Mouse (Mus musculus): ENCODE data around the gene Crtc2. TPM values are rescaled to one million over a fixed set of nuclear protein-coding genes. Genes with fewer than 3 reads are reported as not detected.
A peak's percentile ranks its signal among the peaks of the same experiment; 100 is the strongest.

Crtc2 gene
- polyA plus RNA-seq, 1 experiment from 2014 or later = 23.6 TPM

GRCm38 (mm10) chr3:90220531-90220951 is 33.4 kb upstream of the Crtc2 start:
- Histone ChIP-seq H3K9me3 (no peaks in the 10 kb centered on the region), H3K36me3 (peaks cover 27% of the 10 kb centered on the region), H3K27ac (peak overlapping the region; percentile 88), H3K4me1 (peaks cover 17% of the 10 kb centered on the region), H3K4me3 (peak overlapping the region; percentile 57), H3K9ac (peak overlapping the region; percentile 72), H3K27me3 (no peaks in the 10 kb centered on the region), H3K4me2 (replicated peaks) (peak overlapping the region; percentile 77)
- WGBS = 1% methylated on average over 20 of the region's 20 CpGs
- ATAC-seq (ENCODE audit: low FRiP score, low read depth) = peak; percentile 85

DNA sequence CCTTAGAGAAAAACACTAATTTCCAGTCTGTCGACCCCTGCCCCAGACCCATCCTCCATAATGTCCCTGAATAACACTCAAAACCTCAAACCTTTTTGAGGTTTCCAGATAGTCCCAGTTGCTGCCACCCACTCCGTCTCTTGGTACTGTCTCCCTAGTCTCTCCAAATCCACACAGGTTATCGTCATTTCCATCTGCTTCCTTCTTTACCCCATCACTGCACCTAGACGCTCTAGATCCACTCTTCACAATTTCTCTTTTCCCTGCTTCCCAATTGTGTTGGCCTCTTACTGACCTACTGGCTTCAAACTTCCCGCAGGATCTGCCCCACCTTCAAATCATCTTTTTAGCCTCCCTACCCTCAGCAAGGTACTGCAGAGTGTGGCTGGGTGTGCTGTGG is 32.8 kb upstream of the Crtc2 start:
- Histone ChIP-seq H3K9ac (peak overlapping the region; percentile 72), H3K4me3 (peak overlapping the region; percentile 57), H3K4me2 (replicated peaks) (peak overlapping the region; percentile 77), H3K9me3 (no peaks in the 10 kb centered on the region), H3K36me3 (peaks cover 33% of the 10 kb centered on the region), H3K27ac (peak overlapping the region; percentile 88; the same call in 1 of the 2 replicates), H3K4me1 (peaks cover 17% of the 10 kb centered on the region), H3K27me3 (no peaks in the 10 kb centered on the region)
- 22% methylated on average over 5 of the region's 5 CpGs for WGBS
- ATAC-seq (ENCODE audit: low FRiP score, low read depth) = no peak

DNA sequence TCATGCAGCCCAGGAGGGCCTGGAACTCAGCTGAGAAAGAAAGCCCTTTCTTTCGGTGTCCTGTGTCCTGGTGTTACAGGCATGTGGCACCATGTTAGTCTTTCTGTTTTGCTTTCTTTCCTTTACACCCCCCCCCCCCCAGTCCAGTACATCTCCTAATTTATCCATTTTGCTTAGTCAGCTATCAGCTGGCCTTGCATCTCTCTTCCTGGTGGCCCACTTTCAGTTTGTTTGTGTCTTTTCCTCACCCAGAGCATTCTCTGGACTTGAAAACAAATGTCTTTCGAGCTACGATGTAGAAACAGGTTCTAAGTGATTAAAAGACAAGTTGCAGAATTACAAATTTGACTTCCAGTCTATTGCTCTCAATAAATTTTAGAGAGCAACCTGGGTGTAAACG is 31.5 kb upstream of the Crtc2 start:
- ATAC-seq (ENCODE audit: low FRiP score, low read depth) = no peak
- Histone ChIP-seq H3K9ac (no peak overlapping the region), H3K36me3 (peaks cover 36% of the 10 kb centered on the region), H3K9me3 (no peaks in the 10 kb centered on the region), H3K27me3 (no peaks in the 10 kb centered on the region), H3K4me3 (no peak overlapping the region), H3K4me1 (peaks cover 14% of the 10 kb centered on the region), H3K27ac (no peak overlapping the region), H3K4me2 (replicated peaks) (0 out of 2 replicates have a peak overlapping the region, but pooled peaks have one; percentile 77)
- 92% methylated on average over 4 of the region's 4 CpGs for WGBS

- no peak for ATAC-seq (ENCODE audit: low FRiP score, low read depth)
- no peak overlapping the region for H3K9ac ChIP-seq
These were observed 31.0 kb upstream of the Crtc2 start for GRCm38 (mm10) chr3:90222941-90223340.

GRCm38 (mm10) chr3:90224331-90224730 is 29.6 kb upstream of the Crtc2 start:
- H3K4me2 ChIP-seq (replicated peaks) = no peak overlapping the region
- H3K27me3 ChIP-seq = no peaks in the 10 kb centered on the region
- no peak overlapping the region for H3K4me3 ChIP-seq
- peaks cover 14% of the 10 kb centered on the region for H3K4me1 ChIP-seq
- H3K9ac ChIP-seq = no peak overlapping the region
- 78% methylated on average over 10 of the region's 10 CpGs for WGBS
- peaks cover 36% of the 10 kb centered on the region for H3K36me3 ChIP-seq
- H3K9me3 ChIP-seq = no peaks in the 10 kb centered on the region
- H3K27ac ChIP-seq = no peak overlapping the region
- no peak for ATAC-seq (ENCODE audit: low FRiP score, low read depth)

More at GRCm38 (mm10) chr3:90222941-90223340, 31.0 kb upstream of the Crtc2 start:
- Histone ChIP-seq H3K4me3 (no peak overlapping the region), H3K9me3 (no peaks in the 10 kb centered on the region), H3K27me3 (no peaks in the 10 kb centered on the region), H3K27ac (no peak overlapping the region), H3K4me2 (replicated peaks) (no peak overlapping the region), H3K4me1 (peaks cover 14% of the 10 kb centered on the region), H3K36me3 (peaks cover 36% of the 10 kb centered on the region)
- 87% methylated on average over 3 of the region's 3 CpGs for WGBS

DNA sequence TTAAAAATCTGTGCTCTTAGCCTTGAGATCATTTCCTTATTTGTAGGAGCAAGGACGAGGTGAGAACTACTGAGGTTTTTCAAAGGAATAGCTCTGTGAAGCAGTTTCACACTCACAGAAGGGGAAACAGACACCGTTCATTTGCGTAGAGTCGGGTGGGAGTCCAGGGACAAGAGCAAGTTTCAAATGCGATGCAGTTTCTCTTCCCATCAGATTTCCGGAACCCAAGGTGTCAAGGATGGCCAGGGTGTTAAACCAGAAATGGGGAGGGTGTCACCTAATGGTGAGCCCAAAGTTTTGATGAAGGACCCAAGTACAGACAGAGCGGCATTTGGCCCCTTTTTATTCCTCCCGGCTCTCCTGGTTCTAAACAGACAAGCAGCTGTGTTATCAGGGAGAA is 22.9 kb upstream of the Crtc2 start:
- peak overlapping the region; percentile 86 for H3K9ac ChIP-seq
- peak overlapping the region; percentile 82 for H3K4me3 ChIP-seq
- WGBS = 12% methylated on average over 8 of the region's 8 CpGs
- peak overlapping the region; percentile 84 for H3K4me2 ChIP-seq (replicated peaks)
- no peaks in the 10 kb centered on the region for H3K9me3 ChIP-seq
- H3K36me3 ChIP-seq = peaks cover 35% of the 10 kb centered on the region
- H3K27ac ChIP-seq = no peak overlapping the region; the same call in 1 of the 2 replicates
- peaks cover 10% of the 10 kb centered on the region for H3K4me1 ChIP-seq
- no peak for ATAC-seq (ENCODE audit: low FRiP score, low read depth)
- no peaks in the 10 kb centered on the region for H3K27me3 ChIP-seq

- peaks cover 36% of the 10 kb centered on the region for H3K36me3 ChIP-seq
- no peaks in the 10 kb centered on the region for H3K27me3 ChIP-seq
- peak within 1 kb of the TSS; percentile 87 for H3K27ac ChIP-seq
- H3K9ac ChIP-seq = peak within 1 kb of the TSS; percentile 86
- under 1% methylated on average over 61 of the region's 61 CpGs for WGBS
- peak within 1 kb of the TSS; percentile 82 for H3K4me3 ChIP-seq
- H3K9me3 ChIP-seq = no peaks in the 10 kb centered on the region
- peak; percentile 97 for ATAC-seq (ENCODE audit: low FRiP score, low read depth)
- H3K4me1 ChIP-seq = peaks cover 10% of the 10 kb centered on the region
- peak within 1 kb of the TSS; percentile 84 for H3K4me2 ChIP-seq (replicated peaks)
These were observed 22.2 kb upstream of the Crtc2 start, which contains the start of gene Jtb for GRCm38 (mm10) chr3:90231507-90232333. TSS of gene Jtb (plus strand) at chr3:90231597.

DNA sequence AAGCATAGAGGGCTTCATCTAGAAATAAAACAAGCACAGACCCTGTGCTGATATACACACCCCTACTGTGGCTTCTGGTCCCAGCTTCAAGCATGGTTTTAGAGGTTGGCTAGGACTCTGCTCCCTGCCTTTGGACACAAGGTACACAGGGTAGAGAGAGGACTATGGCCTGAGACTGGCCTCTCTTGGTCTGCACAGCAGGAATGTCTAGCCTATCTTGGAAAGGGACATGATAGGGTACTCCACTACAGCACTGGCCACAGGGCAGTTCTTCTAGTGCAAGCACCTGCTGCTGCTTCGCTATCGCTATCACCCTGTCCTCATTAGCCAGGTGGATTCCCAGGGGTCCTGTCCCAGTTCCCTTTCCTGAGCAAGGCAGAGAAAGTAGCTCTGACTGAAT is 12.7 kb upstream of the Crtc2 start:
- H3K27me3 ChIP-seq = no peaks in the 10 kb centered on the region
- no peak overlapping the region for H3K4me3 ChIP-seq
- H3K27ac ChIP-seq = no peak overlapping the region
- H3K9me3 ChIP-seq = no peaks in the 10 kb centered on the region
- WGBS = 83% methylated on average over 2 of the region's 2 CpGs
- H3K4me1 ChIP-seq = peaks cover 22% of the 10 kb centered on the region
- peaks cover 7% of the 10 kb centered on the region for H3K36me3 ChIP-seq
- no peak overlapping the region; the same call in 1 of the 2 replicates for H3K9ac ChIP-seq
- no peak overlapping the region for H3K4me2 ChIP-seq (replicated peaks)
- ATAC-seq (ENCODE audit: low FRiP score, low read depth) = no peak

DNA sequence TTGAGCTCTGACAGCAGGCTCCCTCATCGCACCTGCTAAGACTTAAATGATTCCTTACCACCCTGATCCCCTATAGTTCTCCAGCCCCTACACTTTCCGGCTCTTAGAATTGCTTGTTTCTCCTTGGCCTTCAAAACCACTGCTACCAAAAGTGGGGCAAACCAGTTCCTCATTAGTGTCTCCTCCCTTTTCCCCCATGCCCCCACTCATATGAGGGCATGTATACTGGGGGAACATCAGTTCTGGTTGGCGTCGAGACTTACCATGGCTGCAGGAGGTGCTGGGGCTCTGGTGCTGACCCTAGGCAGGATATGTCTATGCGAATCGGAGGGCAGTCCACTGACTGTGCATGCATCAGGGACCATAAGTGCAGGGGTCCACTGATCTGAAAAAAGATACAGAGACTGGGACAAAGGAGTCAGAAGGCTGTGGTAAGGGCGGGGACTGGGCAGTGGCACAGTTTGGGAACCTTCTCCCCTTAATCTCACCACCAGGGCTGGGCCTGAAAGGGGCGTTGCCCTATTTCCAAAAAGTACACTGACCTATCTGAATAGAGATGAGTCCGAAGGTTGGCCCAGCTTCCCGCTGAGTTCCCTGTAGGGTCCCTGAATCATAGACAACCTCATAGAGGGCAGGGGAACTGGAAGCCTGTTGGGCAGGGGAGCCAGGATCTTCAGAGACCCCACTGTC is 12.1 kb upstream of the Crtc2 start:
- no peak for ATAC-seq (ENCODE audit: low FRiP score, low read depth)
- H3K27ac ChIP-seq = no peak overlapping the region
- H3K4me1 ChIP-seq = peaks cover 22% of the 10 kb centered on the region
- no peaks in the 10 kb centered on the region for H3K9me3 ChIP-seq
- H3K4me3 ChIP-seq = no peak overlapping the region
- peaks cover 4% of the 10 kb centered on the region for H3K36me3 ChIP-seq
- 85% methylated on average over 10 of the region's 10 CpGs for WGBS
- peak overlapping the region; percentile 64 for H3K4me2 ChIP-seq (replicated peaks)
- no peaks in the 10 kb centered on the region for H3K27me3 ChIP-seq
- H3K9ac ChIP-seq = peak overlapping the region; percentile 59

DNA sequence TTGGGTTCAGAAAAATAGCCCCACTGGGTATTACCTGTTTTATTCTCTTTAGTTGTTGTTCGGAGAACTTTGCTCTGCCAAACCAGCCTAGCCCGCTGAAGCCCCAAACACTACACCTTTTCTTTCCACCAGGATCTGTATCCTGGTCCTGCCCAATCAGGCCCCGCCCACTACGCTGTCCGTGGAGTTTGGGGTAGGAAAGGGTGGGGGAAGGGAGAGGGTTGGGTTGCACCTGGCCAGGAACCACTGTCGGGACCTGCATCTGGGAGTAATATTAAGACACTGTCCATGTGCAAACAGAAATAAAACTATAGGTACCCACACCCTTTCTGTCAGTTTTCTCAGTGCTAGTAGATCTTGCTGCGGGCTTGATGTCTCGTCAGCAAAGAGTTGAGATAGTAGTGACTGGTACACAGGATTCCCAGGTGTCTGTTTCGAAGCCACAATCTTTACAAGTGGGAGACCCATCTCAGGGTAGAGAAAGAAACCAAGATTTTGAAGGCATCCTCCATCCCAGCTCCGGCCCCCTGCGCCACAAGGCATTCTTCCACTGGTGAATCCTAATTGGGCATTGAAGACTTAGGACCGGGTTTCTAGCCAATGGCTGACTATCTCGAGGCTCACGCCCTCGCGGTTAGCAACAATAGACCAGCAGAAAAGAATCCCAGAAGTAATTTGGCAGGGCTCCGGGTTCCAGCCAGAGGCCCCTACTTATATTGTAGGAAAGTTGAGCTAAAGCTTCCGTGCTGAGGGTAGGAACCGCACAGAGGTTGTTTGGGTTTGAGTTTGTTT is 10.8 kb upstream of the Crtc2 start, which contains the start of gene Creb3l4:
Gene Creb3l4 (minus strand): TSS at position 529 of the 792 bp plus-strand sequence.
- Histone ChIP-seq H3K9ac (peak within 1 kb of the TSS; percentile 59), H3K4me2 (replicated peaks) (peak within 1 kb of the TSS; percentile 64), H3K4me1 (peaks cover 25% of the 10 kb centered on the region), H3K27me3 (no peaks in the 10 kb centered on the region), H3K36me3 (no peaks in the 10 kb centered on the region; the same call in 1 of the 2 replicates), H3K9me3 (no peaks in the 10 kb centered on the region), H3K4me3 (peak within 1 kb of the TSS; percentile 42), H3K27ac (peak within 1 kb of the TSS; percentile 84)
- ATAC-seq (ENCODE audit: low FRiP score, low read depth) = peak; percentile 77
- WGBS = 1% methylated on average over 19 of the region's 19 CpGs

DNA sequence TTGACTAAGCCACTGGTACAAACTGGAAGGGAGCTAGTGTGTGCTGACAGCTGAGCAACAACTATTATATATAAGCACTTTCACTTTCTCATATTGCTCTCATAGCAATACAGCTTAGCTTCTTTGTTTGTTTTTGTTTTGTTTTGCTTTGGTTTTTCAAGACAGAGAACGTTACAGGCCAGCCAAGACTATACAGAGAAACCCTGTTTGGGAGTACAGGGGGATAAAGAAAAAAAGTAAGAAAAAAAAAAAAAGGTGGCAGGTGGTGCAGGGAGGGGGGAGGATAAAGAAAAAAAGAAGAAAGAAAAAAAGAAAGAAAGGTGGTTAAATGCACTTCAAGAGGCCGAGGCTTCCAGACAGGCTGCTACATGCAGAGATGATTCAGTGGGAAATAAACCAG is 8.6 kb upstream of the Crtc2 start:
- H3K27me3 ChIP-seq = no peaks in the 10 kb centered on the region
- H3K4me3 ChIP-seq = no peak overlapping the region
- no peak overlapping the region for H3K9ac ChIP-seq
- H3K27ac ChIP-seq = no peak overlapping the region
- peaks cover 37% of the 10 kb centered on the region for H3K4me1 ChIP-seq
- H3K9me3 ChIP-seq = no peaks in the 10 kb centered on the region
- H3K36me3 ChIP-seq = peaks cover 7% of the 10 kb centered on the region
- ATAC-seq (ENCODE audit: low FRiP score, low read depth) = no peak
- H3K4me2 ChIP-seq (replicated peaks) = no peak overlapping the region
- WGBS = 76% methylated on average over 2 of the region's 2 CpGs
